Mouse (Mus musculus) gastrocnemius, postnatal 36 days (tissue): ENCODE results near the gene Cldn15. TPM values are rescaled to one million over a fixed set of nuclear protein-coding genes. Genes with fewer than 3 reads are reported as not detected.
"Not testable (repeated sequence)": the region's sequence is repeated elsewhere in the genome, so short reads cannot be mapped to it uniquely, and the experiment has no call there.

ENCODE experiments used
- DNase-seq, 2 experiments: peaks; one replicate each; pipeline ENCODE4 v3.0.0; 2022
- intact Hi-C: fragments of 180-260 bp; cut with DNase I; formaldehyde crosslinking; loops from one replicate; pipeline ENCODE4 v1.15.1; 2025
- total RNA-seq, 2 experiments: library from RNA; stranded (reverse); gene quantifications; 2 replicates each; pipeline ENCODE4 v1.2.3; 2021

Gene Cldn15
- total RNA-seq, 2 experiments from 2014 or later: 1.7 to 1.8 TPM

GRCm38 (mm10) chr5:136945084-136945483 lies 21.3 kb upstream of the Cldn15 start:
- intact Hi-C loops: no loop called here
- DNase-seq: no peak

DNA sequence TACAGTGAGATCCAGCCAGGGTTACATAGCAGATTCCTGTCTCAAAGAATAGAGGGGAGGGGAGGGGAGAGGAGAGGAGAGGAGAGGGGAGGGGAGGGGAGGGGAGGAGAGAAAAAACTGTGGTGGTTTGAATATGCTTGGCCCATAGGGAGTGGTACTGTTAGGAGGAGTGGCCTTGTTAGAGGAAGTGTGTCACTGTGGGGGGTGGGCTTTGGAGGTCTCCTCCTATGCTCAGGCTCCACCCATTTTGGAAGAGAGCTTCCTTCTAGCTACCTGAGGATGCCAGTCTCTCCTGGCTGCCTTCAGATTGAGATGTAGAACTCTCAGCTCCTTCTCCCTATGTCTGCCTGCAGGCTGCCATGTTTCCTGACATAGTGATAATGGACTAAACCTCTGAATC lies 18.5 kb upstream of the Cldn15 start:
- no peak for DNase-seq

GRCm38 (mm10) chr5:136949551-136950336 lies 16.7 kb upstream of the Cldn15 start:
- intact Hi-C loops: not testable (repeated sequence)

More for the DNA sequence above, 18.5 kb upstream of the Cldn15 start:
- intact Hi-C loops: no loop called here

GRCm38 (mm10) chr5:136950521-136950920 lies 15.9 kb upstream of the Cldn15 start:
- no peak for DNase-seq
- intact Hi-C loops: no loop called here

More at GRCm38 (mm10) chr5:136949551-136950336, 16.7 kb upstream of the Cldn15 start:
- DNase-seq: not testable (repeated sequence)

- DNase-seq: no peak
- intact Hi-C loops: no loop called here
These were observed 14.3 kb upstream of the Cldn15 start for GRCm38 (mm10) chr5:136952153-136952552.

DNA sequence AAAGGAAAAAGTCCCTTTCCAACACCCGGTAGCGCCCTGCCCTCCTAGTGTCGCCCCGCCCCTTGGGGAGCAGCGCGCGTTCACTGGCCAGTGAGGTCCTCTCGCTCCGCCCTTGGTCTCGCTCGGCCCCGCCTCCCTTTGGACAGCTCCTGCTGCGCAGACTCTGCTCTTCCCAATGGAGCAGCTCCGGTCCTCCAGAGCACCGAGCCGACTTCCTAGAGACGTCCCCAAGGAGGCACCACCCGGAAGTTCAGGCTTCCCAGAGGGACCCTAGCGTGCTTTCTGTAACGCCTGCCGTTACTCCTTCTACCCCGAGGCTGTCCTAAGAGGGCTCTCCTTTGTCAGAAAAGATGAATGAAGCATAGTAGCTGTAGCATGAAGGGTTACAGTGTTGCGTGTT lies 13.4 kb upstream of the Cldn15 start, which contains the start of gene Fis1:
Gene Fis1 (plus strand): TSS at position 261 of the 400 bp plus-strand sequence.
- peak; percentile 96 to 98 for DNase-seq
- intact Hi-C loops: no loop called here

DNA sequence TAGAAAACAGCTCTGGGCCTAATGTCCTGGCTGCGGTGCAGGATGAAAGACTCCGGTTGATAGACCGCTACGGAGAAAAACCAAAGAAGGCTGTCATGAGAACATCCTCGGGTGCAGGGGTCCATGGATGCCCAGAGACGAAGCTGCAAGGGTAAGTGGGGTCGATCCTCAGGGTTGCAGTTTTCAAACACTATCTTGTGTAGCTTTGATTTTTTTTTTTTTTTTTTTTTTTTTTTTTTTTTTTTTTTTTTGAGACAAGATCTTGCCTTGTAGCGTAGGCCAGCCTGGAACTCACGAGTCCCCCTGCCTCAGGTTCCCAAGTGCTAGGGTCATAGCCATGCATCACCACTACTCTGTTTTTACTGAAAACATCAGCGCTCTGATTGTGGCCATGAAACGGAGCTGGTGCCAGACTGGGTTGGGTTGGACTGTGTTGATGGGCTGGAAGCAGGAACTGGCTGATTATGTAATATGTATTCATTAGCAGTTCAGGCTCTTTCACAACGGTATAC lies 12.9 kb upstream of the Cldn15 start:
- peak in 1 of 2 experiments; percentile 42 for DNase-seq
- intact Hi-C loops: no loop called here

DNA sequence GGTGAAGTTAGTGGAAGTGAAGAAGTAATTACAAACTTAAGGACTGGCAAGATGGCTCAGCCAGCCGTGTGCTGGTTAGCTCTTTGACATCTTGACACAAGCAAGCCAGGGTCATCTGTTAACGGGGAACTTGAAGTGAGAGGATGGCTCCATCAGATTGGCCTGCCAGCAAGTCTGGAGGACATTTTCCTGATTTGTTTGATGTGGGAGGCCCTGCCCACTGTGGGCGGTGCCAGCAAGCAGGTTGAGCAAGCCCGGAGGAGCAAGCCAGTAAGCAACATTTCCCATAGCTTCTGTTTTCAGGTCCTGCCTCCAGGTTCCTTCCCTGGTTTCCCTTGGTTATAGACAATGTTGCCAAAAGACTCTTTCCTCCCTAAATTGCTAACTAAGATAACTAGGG lies 10.8 kb upstream of the Cldn15 start:
- intact Hi-C loops: no loop called here
- no peak for DNase-seq

DNA sequence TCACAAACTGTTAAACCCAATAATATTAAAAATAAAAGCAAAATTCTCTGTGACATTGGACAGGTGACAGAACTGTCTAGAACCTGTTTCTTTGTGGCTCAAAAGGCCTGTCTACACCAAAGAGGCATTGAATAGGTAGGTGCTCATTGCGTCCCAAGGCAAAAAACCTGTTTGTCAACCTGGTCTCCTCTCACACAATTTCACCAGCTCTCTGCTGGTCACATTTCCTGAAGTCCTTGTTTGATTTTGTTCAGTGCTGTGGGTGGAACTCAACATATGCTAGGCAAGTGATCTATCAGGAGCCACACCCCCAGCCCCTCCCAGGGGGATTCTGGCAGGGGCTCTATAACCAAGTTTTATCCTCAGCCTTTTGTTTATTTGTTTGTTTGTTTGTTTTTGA lies 9.2 kb upstream of the Cldn15 start:
- DNase-seq: no peak
- intact Hi-C loops: no loop called here

DNA sequence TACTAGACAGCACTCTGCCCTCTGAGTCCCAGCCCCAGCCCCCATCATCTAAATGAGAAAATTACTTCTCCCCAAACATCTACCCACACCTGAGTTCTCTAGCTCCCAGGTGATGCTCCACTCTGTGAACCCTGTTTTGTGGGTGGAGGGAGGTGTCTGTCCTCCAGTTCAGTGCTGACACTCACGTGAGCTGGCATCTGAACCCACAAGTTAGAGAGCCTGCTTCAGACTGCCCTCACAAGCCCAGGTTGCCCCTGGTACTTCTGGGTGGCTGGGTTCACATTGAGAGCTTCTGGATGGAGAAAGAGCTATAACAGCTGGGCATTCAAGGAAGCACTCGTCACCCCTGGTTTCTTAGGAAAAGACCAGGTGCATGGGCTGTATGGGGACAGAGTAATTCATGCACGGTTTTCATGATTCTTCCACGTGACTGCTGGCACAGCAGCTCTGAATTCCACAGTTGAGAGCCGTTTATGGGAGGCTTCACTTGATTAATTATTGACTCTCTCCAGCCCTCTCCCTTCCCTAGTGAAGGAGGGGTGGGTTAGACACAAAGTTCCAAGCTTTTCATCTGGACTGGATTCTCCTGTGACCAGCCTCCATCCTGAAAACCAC lies 7.3 kb upstream of the Cldn15 start:
- intact Hi-C loops: no loop called here

DNA sequence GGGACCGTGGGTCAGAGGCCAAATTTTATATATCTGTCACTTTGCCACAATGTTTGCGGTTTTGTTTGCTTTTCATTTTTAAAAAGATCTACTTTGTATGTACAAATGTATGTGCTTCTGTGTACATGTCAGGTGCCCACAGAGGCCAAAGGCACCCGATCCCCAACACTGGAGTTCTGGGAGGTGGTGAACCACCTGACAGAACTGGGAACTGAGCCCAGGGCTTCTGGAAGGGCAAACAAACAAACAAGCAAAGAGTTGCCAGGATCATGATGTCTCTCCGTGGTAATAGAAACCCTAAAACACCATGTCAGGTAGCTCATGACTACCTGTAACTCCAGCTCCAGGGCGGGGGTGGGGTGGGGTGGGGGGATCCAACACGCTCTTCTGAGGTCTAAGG lies 6.4 kb upstream of the Cldn15 start:
- intact Hi-C loops: no loop called here
- no peak for DNase-seq

More for the DNA sequence above, 7.3 kb upstream of the Cldn15 start:
- DNase-seq: no peak

DNA sequence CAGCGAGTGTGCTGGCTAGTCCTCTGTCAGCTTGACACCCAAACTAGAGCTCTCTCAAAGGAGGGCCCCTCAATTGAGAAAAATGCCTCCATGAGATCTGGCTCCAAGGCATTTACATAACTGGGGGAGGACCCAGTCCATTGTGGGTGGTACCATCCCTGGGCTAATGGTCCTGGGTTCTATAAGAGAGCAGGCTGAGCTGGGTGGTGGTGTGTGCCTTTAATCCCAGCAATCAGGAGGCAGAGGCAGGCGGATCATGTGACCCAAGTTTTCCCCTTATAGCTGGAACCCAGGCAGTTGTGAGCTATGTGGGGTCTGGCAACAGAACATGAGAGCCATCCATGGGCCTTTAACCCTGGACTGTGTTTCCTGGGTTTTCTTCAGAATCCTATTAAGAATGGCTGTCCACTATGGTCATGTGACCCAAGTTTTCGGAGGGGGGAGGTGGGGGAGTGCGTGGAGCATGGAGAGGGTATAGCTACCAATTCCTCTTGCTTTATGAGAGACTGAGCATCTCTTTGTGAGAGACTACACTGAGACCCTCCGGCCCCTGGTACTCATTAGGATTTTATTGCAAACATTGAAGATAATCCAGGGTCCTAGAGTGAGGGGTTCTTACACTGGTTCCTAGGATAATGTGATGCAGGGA lies 5.0 kb upstream of the Cldn15 start:
- no peak for DNase-seq
- intact Hi-C loops: no loop called here

DNA sequence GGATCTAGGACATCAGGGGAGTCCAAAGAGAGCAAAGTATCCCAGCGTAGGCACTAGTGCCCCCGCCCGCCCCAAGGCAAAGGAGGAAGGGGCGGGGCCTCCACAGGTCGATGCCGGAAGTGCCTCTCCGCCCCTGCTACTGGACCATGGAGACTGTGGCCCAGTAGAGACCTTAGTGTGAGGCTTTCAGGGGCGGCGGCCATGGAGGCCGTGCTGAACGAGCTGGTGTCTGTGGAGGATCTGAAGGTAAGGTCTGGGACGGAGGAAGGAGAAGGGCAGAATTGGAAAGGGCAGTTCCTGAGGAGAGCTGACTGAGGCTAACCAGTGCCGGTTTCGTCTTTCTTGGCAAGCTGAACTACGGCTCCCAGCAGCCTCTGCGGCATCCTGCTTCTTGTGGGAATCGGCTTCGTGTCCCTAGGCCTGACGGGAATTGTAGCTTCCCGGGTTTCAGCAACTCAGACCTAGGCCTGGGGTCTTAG lies 4.4 kb upstream of the Cldn15 start:
- intact Hi-C loops: no loop called here
- peak; percentile 83 to 92 for DNase-seq

DNA sequence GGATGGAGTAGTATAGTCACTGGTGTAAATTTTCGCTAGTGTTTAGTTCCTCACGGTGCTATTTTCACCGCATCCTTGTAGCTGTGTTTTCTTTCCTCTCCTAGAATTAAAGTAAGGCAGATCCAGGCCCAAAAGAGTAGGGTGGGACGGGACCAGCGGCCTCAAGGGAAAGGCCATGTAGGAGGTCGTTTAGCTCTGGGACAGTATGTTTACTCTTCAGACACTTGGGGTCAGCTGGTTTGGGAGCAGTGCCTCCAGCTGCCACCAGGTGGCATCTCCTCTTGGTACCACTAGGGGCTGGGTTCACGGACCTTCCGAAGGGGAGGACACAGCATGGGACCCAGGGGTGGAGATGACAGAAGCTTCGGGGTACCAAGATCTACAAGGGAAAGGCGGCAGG lies 3.9 kb upstream of the Cldn15 start:
- intact Hi-C loops: no loop called here
- peak; percentile 77 to 79 for DNase-seq

GRCm38 (mm10) chr5:136962966-136963540 lies 3.4 kb upstream of the Cldn15 start:
- intact Hi-C loops: no loop called here
- DNase-seq: no peak

DNA sequence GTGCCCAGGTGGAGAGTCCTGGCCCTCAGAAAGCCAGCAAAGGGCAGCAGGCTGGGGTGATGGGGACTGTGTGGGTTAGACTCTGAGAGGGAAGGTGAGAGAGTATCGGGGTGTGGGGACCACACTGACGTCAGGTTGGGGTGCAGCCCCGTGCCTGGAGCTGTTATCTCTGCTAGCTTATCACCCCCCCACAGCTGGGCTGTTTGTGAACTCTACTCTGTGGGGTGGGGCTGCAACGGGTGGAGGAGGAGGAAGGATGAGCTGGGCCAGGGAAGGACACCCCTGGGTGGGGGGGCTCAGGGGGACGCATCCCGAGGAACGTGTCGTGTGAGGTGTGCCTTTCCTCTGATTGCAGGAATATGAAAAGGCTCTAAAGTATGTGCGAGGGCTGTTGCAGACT lies 1.2 kb upstream of the Cldn15 start:
- intact Hi-C loops: no loop called here
- DNase-seq: no peak

DNA sequence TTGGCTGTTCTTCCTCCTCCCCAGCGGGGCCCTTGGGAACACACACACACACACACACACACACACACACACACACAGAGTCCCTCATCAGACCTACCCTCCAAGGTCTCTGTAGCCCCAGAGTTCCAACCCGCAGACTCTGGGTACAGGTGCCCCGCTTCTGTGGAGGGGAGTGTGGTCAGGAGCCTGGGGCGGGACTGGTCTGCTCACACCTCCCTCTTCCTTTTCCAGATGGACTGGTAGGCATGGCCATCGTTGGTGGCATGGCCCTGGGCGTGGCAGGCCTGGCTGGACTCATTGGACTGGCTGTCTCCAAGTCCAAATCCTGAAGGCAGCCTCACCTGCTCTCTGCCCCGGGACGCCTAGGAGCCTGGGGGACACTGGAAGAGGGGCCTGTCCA lies 730 bp upstream of the Cldn15 start:
- intact Hi-C loops: no loop called here
- no peak for DNase-seq

- intact Hi-C loops: no loop called here
- no peak for DNase-seq
These were observed 542 bp downstream of the Cldn15 start for GRCm38 (mm10) chr5:136966861-136967455.

GRCm38 (mm10) chr5:136967592-136967991 lies 1.2 kb downstream of the Cldn15 start:
- DNase-seq: peak; percentile 69 to 77
- intact Hi-C loops: no loop called here

DNA sequence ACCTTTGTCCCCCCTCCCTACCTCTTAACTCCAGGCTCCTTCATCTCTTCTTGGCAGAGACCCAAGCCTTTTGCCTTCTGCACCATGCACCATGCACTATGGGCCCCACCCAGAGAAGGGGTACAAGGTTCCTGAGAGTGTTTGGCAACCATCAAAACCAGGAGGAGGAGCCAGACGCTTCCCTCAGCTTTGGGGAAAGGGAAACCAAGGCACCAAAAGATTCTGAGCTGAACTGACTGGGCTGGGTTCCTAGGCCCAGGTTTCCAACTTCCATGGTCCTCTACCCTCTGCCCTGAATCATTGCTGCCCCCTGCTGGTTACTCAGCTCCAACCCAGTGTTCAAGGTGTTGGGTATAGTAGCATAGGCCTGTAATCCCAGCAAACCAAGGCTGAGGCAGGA lies 4.3 kb downstream of the Cldn15 start:
- intact Hi-C loops: no loop called here
- peak; percentile 63 to 70 for DNase-seq
